Mouse (Mus musculus) fat pad, adult 2 months (tissue): ENCODE results near the gene Cep131.

ENCODE experiments used
- DNase-seq: peaks from one replicate; pipeline ENCODE4 v3.0.0-alpha.2; 2011; ENCODE audit warnings: low read depth, low spot score; ENCODE audit errors: extremely low read depth

Cep131 gene

GRCm38 (mm10) chr11:120052274-120052673 lies 34.4 kb downstream of the Cep131 start:
- DNase-seq = no peak

GRCm38 (mm10) chr11:120051124-120051811 lies 35.4 kb downstream of the Cep131 start:
- no peak for DNase-seq

- no peak for DNase-seq
These were observed 37.6 kb downstream of the Cep131 start for GRCm38 (mm10) chr11:120049067-120049466.

- no peak for DNase-seq
These were observed 38.4 kb downstream of the Cep131 start for GRCm38 (mm10) chr11:120048252-120048556.

- no peak for DNase-seq
These were observed 38.9 kb downstream of the Cep131 start for GRCm38 (mm10) chr11:120047531-120048251.

- no peak for DNase-seq
These were observed 40.0 kb downstream of the Cep131 start, which contains the start of gene Aatk for GRCm38 (mm10) chr11:120046553-120047191. Gene Aatk, minus strand, starts transcription at chr11:120047167.

GRCm38 (mm10) chr11:120045839-120046552 lies 40.6 kb downstream of the Cep131 start:
- no peak for DNase-seq

- DNase-seq = no peak
These were observed 41.3 kb downstream of the Cep131 start for GRCm38 (mm10) chr11:120045341-120045740.

- no peak for DNase-seq
These were observed 44.3 kb downstream of the Cep131 start for GRCm38 (mm10) chr11:120042141-120042838.

- no peak for DNase-seq
These were observed 45.2 kb downstream of the Cep131 start for GRCm38 (mm10) chr11:120041191-120042123.

- no peak for DNase-seq
These were observed 46.2 kb downstream of the Cep131 start for GRCm38 (mm10) chr11:120040440-120040839.

GRCm38 (mm10) chr11:120039581-120039980 lies 47.0 kb downstream of the Cep131 start:
- no peak for DNase-seq

GRCm38 (mm10) chr11:120034762-120035161 lies 51.9 kb downstream of the Cep131 start:
- DNase-seq = no peak

GRCm38 (mm10) chr11:120034306-120034705 lies 52.3 kb downstream of the Cep131 start:
- no peak for DNase-seq

GRCm38 (mm10) chr11:120033473-120033872 lies 53.2 kb downstream of the Cep131 start:
- no peak for DNase-seq

GRCm38 (mm10) chr11:120032052-120032451 lies 54.6 kb downstream of the Cep131 start:
- no peak for DNase-seq

GRCm38 (mm10) chr11:120030145-120030901 lies 56.3 kb downstream of the Cep131 start:
- DNase-seq = no peak

GRCm38 (mm10) chr11:120029431-120030144 lies 57.0 kb downstream of the Cep131 start:
- no peak for DNase-seq
